Mouse (Mus musculus): ENCODE results near the gene Isoc2b. TPM values are rescaled to one million over a fixed set of nuclear protein-coding genes. Genes with fewer than 3 reads are reported as not detected.
A peak's percentile ranks its signal among the peaks of the same experiment; 100 is the strongest.

The Isoc2b gene
- total and polyA plus RNA-seq, 2 experiments from 2014 or later: 2.0 to 3.7 TPM

DNA sequence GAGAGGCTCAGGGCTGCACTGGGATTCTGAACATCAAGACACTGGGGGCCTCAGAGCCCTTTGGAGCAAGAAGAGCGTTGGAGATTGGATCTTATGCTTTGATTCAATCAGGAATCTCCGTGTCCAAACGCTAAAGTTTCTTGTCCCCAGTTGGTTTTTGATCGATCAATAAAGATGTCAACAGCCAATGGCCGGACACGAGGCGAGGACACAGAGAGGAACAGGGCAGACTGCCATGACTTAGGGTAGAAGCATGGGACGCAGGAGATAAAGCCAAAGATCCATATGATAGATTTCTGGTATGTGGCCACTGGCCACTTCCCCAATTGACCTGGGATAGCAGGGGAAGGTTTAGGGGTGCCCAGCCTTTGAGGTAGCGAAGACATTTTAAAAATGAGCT is 13.6 kb downstream of the Isoc2b start:
- ATAC-seq (ENCODE audit: low FRiP score) (no peak), DNase-seq (ENCODE audit: low spot score) (no peak)
- Histone ChIP-seq H3K4me1 (ENCODE audit: insufficient read depth, low read length) (no peaks in the 10 kb centered on the region), H3K27me3 (ENCODE audit: insufficient read depth, low read length) (no peaks in the 10 kb centered on the region), H3K4me2 (ENCODE audit: low read depth, low read length, poor library complexity, severe bottlenecking) (no peak overlapping the region), H3K9ac (replicated peaks; ENCODE audit: low read length, poor library complexity, severe bottlenecking) (no peak overlapping the region), H3K27ac (ENCODE audit: low read depth, low read length) (no peak overlapping the region), H3K4me3 (ENCODE audit: low read depth, low read length) (no peak overlapping the region), H3K9me3 (ENCODE audit: low read length) (no peaks in the 10 kb centered on the region), H3K36me3 (ENCODE audit: insufficient read depth, low read length) (no peaks in the 10 kb centered on the region)
- no peak for TF ChIP-seq CTCF (IDR thresholded peaks at IDR 0.05)
- WGBS: 88% methylated on average over 9 of the region's 9 CpGs

DNA sequence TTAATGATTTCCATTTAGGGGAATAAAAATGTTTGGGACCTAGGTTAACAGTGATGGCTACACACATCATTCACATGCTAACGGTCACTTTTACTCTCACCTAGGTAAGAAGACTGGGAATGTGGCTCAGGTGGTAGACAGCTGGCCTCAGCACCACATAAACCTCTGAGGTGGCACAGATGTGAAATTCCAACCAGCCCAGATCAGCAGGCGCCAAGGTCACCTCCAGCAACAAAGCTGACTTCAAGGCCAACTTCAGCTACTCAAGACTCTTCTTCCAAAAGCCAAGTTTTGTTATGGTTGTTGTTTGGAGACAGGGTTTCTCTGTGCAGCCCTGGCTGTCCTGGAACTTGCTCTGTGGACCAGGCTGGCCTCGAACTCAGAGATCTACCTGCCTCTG is 16.4 kb downstream of the Isoc2b start:
- DNase-seq (ENCODE audit: low spot score) (no peak), ATAC-seq (ENCODE audit: low FRiP score) (no peak)
- TF ChIP-seq CTCF (IDR thresholded peaks at IDR 0.05): no peak
- no peaks in the 10 kb centered on the region for H3K4me1 ChIP-seq (ENCODE audit: insufficient read depth, low read length)
- 90% methylated on average over 3 of the region's 3 CpGs for WGBS
- H3K27ac ChIP-seq (ENCODE audit: low read depth, low read length): no peak overlapping the region
- no peaks in the 10 kb centered on the region for H3K36me3 ChIP-seq (ENCODE audit: insufficient read depth, low read length)
- H3K27me3 ChIP-seq (ENCODE audit: insufficient read depth, low read length): no peaks in the 10 kb centered on the region
- no peaks in the 10 kb centered on the region for H3K9me3 ChIP-seq (ENCODE audit: low read length)
- no peak overlapping the region for H3K9ac ChIP-seq (replicated peaks; ENCODE audit: low read length, poor library complexity, severe bottlenecking)
- no peak overlapping the region for H3K4me2 ChIP-seq (ENCODE audit: low read depth, low read length, poor library complexity, severe bottlenecking)
- H3K4me3 ChIP-seq (ENCODE audit: low read depth, low read length): no peak overlapping the region

DNA sequence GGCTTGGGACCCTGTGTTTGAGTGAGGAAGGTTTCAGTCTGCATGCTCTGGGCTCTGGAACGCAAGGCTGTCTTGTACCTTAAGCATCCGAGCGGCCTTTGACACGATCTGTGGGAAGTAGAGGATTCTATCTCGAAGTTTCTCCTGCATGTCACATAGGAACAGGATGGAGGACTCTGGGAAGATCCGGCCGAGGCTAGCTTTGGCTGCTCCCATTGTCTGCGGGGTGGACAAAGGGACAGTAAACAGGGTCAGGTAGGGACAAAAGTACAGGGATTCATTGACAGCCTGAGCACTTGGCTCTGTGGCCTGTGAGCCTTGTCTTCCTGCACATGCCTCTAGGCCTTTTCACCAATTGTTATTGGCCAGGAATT is 18.8 kb downstream of the Isoc2b start:
- no peaks in the 10 kb centered on the region for H3K9me3 ChIP-seq (ENCODE audit: low read length)
- H3K36me3 ChIP-seq (ENCODE audit: insufficient read depth, low read length): no peaks in the 10 kb centered on the region
- H3K4me1 ChIP-seq (ENCODE audit: insufficient read depth, low read length): no peaks in the 10 kb centered on the region
- no peaks in the 10 kb centered on the region for H3K27me3 ChIP-seq (ENCODE audit: insufficient read depth, low read length)
- H3K9ac ChIP-seq (replicated peaks; ENCODE audit: low read length, poor library complexity, severe bottlenecking): no peak overlapping the region
- no peak overlapping the region for H3K4me2 ChIP-seq (ENCODE audit: low read depth, low read length, poor library complexity, severe bottlenecking)
- no peak overlapping the region for H3K27ac ChIP-seq (ENCODE audit: low read depth, low read length)
- TF ChIP-seq CTCF (IDR thresholded peaks at IDR 0.05): no peak
- ATAC-seq (ENCODE audit: low FRiP score) (no peak), DNase-seq (ENCODE audit: low spot score) (no peak)
- WGBS: 73% methylated on average over 8 of the region's 8 CpGs
- no peak overlapping the region for H3K4me3 ChIP-seq (ENCODE audit: low read depth, low read length)

DNA sequence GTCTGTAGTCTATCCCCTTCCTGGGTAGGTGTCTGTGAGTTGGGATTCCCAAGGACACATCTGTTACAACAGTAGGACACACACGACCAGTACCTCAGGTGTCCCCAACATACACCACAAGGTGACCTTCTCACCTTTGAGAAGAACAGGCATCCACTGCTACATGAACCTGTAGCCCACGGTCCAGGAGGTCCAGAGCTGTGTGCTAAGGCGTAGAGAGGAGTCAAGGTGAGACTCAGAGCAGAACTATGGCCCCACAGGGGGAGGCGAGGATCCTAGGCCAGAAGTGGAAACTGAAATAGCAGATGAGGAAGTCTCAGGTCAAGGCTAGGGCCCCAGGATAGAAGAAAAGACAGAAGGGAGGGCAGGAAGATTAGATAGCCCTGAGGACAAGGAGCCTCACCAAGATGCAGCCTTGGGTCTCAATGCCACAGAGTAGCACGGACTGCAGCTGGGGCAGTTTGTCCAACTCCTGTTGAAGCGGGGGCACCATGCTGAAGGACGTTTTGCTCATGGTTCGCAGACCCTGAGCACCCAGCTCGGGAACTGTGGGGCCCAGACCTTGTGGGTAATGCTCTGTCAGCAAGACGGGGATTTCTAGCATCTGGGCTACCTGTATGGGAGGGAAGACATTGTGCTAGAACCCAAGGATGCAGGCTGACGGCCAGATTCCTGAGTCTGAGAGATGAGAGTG is 19.3 kb downstream of the Isoc2b start:
- Histone ChIP-seq H3K9me3 (ENCODE audit: low read length) (no peaks in the 10 kb centered on the region), H3K4me1 (ENCODE audit: insufficient read depth, low read length) (no peaks in the 10 kb centered on the region), H3K27ac (ENCODE audit: low read depth, low read length) (no peak overlapping the region), H3K9ac (replicated peaks; ENCODE audit: low read length, poor library complexity, severe bottlenecking) (no peak overlapping the region), H3K36me3 (ENCODE audit: insufficient read depth, low read length) (no peaks in the 10 kb centered on the region), H3K4me2 (ENCODE audit: low read depth, low read length, poor library complexity, severe bottlenecking) (no peak overlapping the region), H3K4me3 (ENCODE audit: low read depth, low read length) (no peak overlapping the region), H3K27me3 (ENCODE audit: insufficient read depth, low read length) (no peaks in the 10 kb centered on the region)
- ATAC-seq (ENCODE audit: low FRiP score) (no peak), DNase-seq (ENCODE audit: low spot score) (no peak)
- 76% methylated on average over 11 of the region's 11 CpGs for WGBS
- TF ChIP-seq CTCF (IDR thresholded peaks at IDR 0.05): no peak

DNA sequence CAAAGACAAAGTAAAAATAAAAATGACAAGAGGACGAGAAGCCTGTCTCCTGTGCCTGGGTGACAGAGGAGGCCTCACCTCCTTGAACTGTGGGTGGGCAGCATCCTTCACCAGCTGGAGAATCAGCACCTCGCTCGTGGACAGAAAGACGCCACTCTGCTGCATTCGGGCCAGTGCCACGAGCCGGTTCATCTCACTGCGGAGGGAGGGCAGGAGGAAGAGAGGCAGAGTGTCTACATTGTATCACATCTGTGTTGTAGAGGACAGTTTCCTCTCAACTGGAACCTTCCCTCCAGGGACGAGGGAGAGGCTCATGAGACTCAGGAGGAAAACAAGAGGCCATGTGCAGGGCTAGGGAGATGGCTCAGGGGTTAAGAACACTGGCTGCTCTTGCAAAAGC is 20.7 kb downstream of the Isoc2b start:
- WGBS: 62% methylated on average over 9 of the region's 9 CpGs
- Histone ChIP-seq H3K9ac (replicated peaks; ENCODE audit: low read length, poor library complexity, severe bottlenecking) (no peak overlapping the region), H3K27me3 (ENCODE audit: insufficient read depth, low read length) (no peaks in the 10 kb centered on the region)

DNA sequence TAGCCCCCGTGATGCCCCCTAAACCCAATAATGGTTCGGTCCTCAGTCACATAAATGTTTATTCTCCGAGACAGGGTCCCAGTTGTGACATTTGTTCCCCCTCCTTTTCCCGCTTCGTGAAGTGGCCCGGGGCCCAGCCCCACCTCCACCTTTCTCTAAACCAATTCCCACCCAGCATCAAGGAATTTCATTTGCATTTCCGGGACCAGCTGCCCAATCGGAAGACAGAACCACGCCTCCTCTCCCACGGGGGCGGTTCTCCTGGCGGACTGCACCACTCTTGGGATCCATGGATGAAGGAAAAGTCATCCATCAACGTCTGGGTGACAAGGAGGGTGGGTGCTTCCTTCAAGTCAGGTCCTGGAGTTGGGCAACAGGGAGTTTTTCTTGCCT is 25.1 kb downstream of the Isoc2b start:
- DNase-seq (ENCODE audit: low spot score) (peak; percentile 95), ATAC-seq (ENCODE audit: low FRiP score) (peak; percentile 85)
- Histone ChIP-seq H3K4me1 (ENCODE audit: insufficient read depth, low read length) (peaks cover 7% of the 10 kb centered on the region; the same call in 1 of the 2 replicates), H3K27ac (ENCODE audit: low read depth, low read length) (peak overlapping the region; percentile 80), H3K36me3 (ENCODE audit: insufficient read depth, low read length) (no peaks in the 10 kb centered on the region), H3K4me3 (ENCODE audit: low read depth, low read length) (peak overlapping the region; percentile 58), H3K9ac (replicated peaks; ENCODE audit: low read length, poor library complexity, severe bottlenecking) (peak overlapping the region; percentile 61), H3K27me3 (ENCODE audit: insufficient read depth, low read length) (no peaks in the 10 kb centered on the region), H3K9me3 (ENCODE audit: low read length) (no peaks in the 10 kb centered on the region), H3K4me2 (ENCODE audit: low read depth, low read length, poor library complexity, severe bottlenecking) (peak overlapping the region; percentile 65)
- TF ChIP-seq CTCF (IDR thresholded peaks at IDR 0.05): no peak
- WGBS: 0% methylated on average over 13 of the region's 13 CpGs

More for the DNA sequence above, 20.7 kb downstream of the Isoc2b start:
- no peak overlapping the region for H3K4me2 ChIP-seq (ENCODE audit: low read depth, low read length, poor library complexity, severe bottlenecking)
- H3K4me3 ChIP-seq (ENCODE audit: low read depth, low read length): no peak overlapping the region
- no peaks in the 10 kb centered on the region for H3K9me3 ChIP-seq (ENCODE audit: low read length)
- H3K36me3 ChIP-seq (ENCODE audit: insufficient read depth, low read length): no peaks in the 10 kb centered on the region
- TF ChIP-seq CTCF (IDR thresholded peaks at IDR 0.05): no peak
- H3K4me1 ChIP-seq (ENCODE audit: insufficient read depth, low read length): no peaks in the 10 kb centered on the region
- DNase-seq (ENCODE audit: low spot score): no peak
- ATAC-seq (ENCODE audit: low FRiP score): no peak
- no peak overlapping the region for H3K27ac ChIP-seq (ENCODE audit: low read depth, low read length)

Data from midbrain, postnatal 0 days (tissue).